Mouse (Mus musculus) kidney, adult 2 months (tissue): ENCODE measurements at regions not wholly inside any gene's neighbourhood (a gene's known extent, or its start where the extent isn't known, plus 50 kb on each side); places are given as distances from the start of the nearest gene placed in this dataset.

Experiments
- DNase-seq: peaks from one replicate; pipeline ENCODE4 v3.0.0; 2021
- H3K27ac ChIP-seq: fragments of 200-500 bp; 2 replicates; pipeline ENCODE4 v1.5.1; 2012; ENCODE audit warnings: low read depth, low read length, control low read depth, inconsistent platforms; ENCODE audit not compliant: insufficient read depth
- H3K27me3 ChIP-seq: fragments of 200-500 bp; replicated peaks from 2 replicates; pipeline ENCODE4 v1.6.1; 2012; ENCODE audit warnings: mild to moderate bottlenecking, moderate library complexity, low read length, inconsistent platforms; ENCODE audit not compliant: control insufficient read depth, insufficient read depth
- H3K36me3 ChIP-seq: fragments of 200-500 bp; 2 replicates; pipeline ENCODE4 v1.6.1; 2012; ENCODE audit warnings: mild to moderate bottlenecking, moderate library complexity, low read length, inconsistent platforms; ENCODE audit not compliant: control insufficient read depth, insufficient read depth
- H3K4me1 ChIP-seq: fragments of 200-500 bp; 2 replicates; pipeline ENCODE4 v1.6.1; 2011; ENCODE audit warnings: low read length; ENCODE audit not compliant: control insufficient read depth, insufficient read depth
- H3K4me3 ChIP-seq: fragments of 200-500 bp; 2 replicates; pipeline ENCODE4 v1.5.1; 2011; ENCODE audit warnings: mild to moderate bottlenecking, low read depth, low read length, control low read depth; ENCODE audit not compliant: insufficient read depth
- CTCF ChIP-seq: fragments of 200-500 bp; conservative IDR thresholded peaks from 2 replicates; pipeline ENCODE4 v1.5.1; 2011; ENCODE audit warnings: low read depth, mild to moderate bottlenecking, control low read depth, low read length, moderate library complexity, mixed read lengths; ENCODE audit not compliant: insufficient read depth, insufficient read length
- POLR2A ChIP-seq: fragments of 200-500 bp; IDR thresholded peaks from one replicate; pipeline ENCODE4 v1.6.1; 2011; ENCODE audit warnings: low read depth, low read length, control low read depth
- WGBS: fragments of 180-500 bp; shearing (Covaris S2); methylation state at CpG from one replicate; pipeline ENCODE4 v1.1.7; 2018; 5-methylcytosine and 5-hydroxymethylcytosine counted together

- H3K4me1 ChIP-seq = no peaks in the 10 kb centered on the region
- no peaks in the 10 kb centered on the region for H3K27me3 ChIP-seq
- TF ChIP-seq CTCF = 0 out of 2 replicates have a peak, but pooled peaks have one; percentile 27
- TF ChIP-seq POLR2A = no peak
- H3K27ac ChIP-seq = no peak overlapping the region
- WGBS = 75% methylated on average over 3 of the region's 3 CpGs
- H3K36me3 ChIP-seq = no peaks in the 10 kb centered on the region
- DNase-seq = no peak
- no peak overlapping the region for H3K4me3 ChIP-seq
Measured at GRCm38 (mm10) chr6:140258761-140259160, 165.1 kb upstream of the Plekha5 start.

DNA sequence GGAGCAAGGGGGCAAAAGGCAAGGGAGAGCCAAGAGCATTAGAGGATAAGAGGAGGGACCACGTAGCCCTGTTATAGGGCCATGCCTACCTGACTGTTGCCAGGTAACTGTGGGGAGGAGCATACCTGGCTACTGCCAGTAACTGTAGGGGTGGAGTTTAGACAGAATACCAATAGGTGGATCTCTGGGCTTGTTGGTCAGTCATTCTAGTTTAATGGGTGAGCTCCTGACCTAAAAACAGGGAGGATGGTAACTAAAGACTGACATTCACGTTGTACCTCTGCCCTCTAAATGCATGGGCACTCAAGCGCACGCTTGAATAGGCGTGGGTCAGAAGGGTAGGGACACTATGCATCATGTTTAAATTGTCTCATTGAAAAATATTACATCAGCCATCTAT is 165.8 kb upstream of the Plekha5 start:
- Histone ChIP-seq H3K27ac (no peak overlapping the region), H3K4me1 (no peaks in the 10 kb centered on the region), H3K27me3 (no peaks in the 10 kb centered on the region), H3K36me3 (no peaks in the 10 kb centered on the region), H3K4me3 (no peak overlapping the region)
- 49% methylated on average over 5 of the region's 5 CpGs for WGBS
- peak; percentile 75 for DNase-seq
- TF ChIP-seq CTCF = no peak
- no peak for TF ChIP-seq POLR2A

- TF ChIP-seq POLR2A (no peak), CTCF (no peak)
- H3K4me3 ChIP-seq = no peak overlapping the region
- 56% methylated on average over 4 of the region's 4 CpGs for WGBS
Measured at GRCm38 (mm10) chr6:140251527-140251926, 172.3 kb upstream of the Plekha5 start.

DNA sequence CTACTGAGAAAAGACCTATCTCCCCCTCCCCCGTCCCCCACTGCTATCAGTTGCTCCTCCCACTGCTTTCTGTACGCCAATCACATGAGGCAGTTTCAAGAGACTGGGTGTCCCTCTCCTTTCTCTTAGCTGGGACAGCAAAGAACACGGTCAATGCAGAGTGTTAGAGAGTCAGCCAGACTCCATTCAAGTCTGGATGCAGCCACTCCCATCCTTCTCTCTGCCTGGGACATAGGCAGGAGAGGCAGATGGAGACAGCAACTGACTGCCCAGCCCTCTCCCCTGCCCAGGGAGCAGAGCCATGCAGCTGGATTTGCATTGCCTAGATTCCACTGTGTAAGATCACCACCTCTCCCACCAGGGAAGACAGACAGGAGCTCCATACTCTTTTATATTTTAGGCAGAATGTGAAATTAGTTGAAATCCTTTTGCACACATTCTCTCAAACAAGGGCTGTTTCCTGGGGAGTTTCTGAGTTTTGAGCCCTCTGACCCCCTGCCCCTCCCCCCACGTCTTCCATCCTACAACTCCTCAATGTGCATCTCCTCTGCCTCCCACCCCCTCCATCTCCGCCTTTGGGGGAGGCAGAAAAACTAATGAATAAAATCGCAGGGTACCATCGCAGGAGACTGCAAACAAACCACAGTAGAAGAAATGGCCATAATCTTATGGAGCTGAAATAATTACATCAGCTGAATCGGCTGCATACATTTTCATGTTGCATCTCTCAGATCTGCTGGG is 180.3 kb upstream of the Plekha5 start:
- H3K27me3 ChIP-seq = no peaks in the 10 kb centered on the region
- H3K4me3 ChIP-seq = no peak overlapping the region
- 0 out of 2 replicates have a peak, but pooled peaks cover 2% of the 10 kb centered on the region for H3K4me1 ChIP-seq
- 62% methylated on average over 8 of the region's 8 CpGs for WGBS
- no peak for DNase-seq
- no peaks in the 10 kb centered on the region for H3K36me3 ChIP-seq
- no peak for TF ChIP-seq CTCF
- H3K27ac ChIP-seq = no peak overlapping the region

More at GRCm38 (mm10) chr6:140251527-140251926, 172.3 kb upstream of the Plekha5 start:
- H3K27me3 ChIP-seq = no peaks in the 10 kb centered on the region
- H3K36me3 ChIP-seq = no peaks in the 10 kb centered on the region
- DNase-seq = no peak
- H3K27ac ChIP-seq = no peak overlapping the region
- H3K4me1 ChIP-seq = no peaks in the 10 kb centered on the region

DNA sequence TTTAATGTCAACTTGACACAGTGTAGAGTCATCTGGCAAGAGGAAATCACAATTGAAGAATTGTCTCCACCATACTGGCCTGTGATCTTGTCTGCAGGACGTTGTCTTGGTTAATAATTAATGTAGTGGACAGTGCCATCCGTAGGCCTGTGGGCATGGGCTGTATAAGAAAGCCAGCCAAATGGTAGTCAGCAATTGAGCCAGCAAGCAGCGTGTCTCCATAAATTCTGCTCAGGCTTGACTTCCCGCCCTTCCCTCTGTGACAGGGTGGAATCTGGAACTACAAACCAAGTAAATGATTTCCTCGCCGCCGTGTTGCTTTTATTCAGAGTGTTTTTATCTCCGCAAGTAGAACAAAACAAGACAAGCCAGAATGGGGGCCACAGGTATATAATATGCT is 184.5 kb upstream of the Plekha5 start:
- Histone ChIP-seq H3K36me3 (no peaks in the 10 kb centered on the region), H3K27ac (no peak overlapping the region), H3K4me1 (0 out of 2 replicates have a peak, but pooled peaks cover 2% of the 10 kb centered on the region), H3K27me3 (no peaks in the 10 kb centered on the region), H3K4me3 (no peak overlapping the region)
- 40% methylated on average over 8 of the region's 8 CpGs for WGBS
- TF ChIP-seq CTCF (no peak), POLR2A (no peak)
- peak; percentile 87 for DNase-seq

- Histone ChIP-seq H3K36me3 (no peaks in the 10 kb centered on the region), H3K4me1 (no peaks in the 10 kb centered on the region; the same call in 1 of the 2 replicates), H3K27me3 (no peaks in the 10 kb centered on the region), H3K27ac (no peak overlapping the region), H3K4me3 (no peak overlapping the region)
- 87% methylated on average over 4 of the region's 4 CpGs for WGBS
- TF ChIP-seq POLR2A (no peak), CTCF (no peak)
- DNase-seq = no peak
Measured at GRCm38 (mm10) chr6:140231537-140231936, 190.3 kb upstream of the Plcz1 start.

DNA sequence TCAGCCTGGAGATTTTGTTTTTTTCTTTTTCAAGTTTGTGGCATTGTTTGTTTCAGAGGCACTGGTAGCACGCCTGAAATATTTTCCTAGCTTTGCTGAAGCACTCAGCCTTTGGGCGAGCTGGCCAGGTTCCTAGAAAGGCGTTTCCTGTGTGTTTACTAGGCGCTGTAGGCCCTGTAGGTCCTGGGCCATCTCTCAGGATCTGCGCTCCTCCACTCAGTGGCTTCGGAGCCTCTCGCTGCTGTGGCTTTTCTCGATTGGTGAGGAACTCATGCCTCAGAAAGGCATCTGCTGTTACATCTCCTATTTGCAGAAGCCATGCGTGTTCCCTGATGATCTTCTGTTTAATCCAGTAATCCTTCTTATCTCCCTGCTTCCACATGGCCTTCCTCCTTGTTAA is 188.0 kb upstream of the Plcz1 start:
- Histone ChIP-seq H3K27ac (no peak overlapping the region), H3K36me3 (no peaks in the 10 kb centered on the region), H3K27me3 (no peaks in the 10 kb centered on the region), H3K4me1 (no peaks in the 10 kb centered on the region; the same call in 1 of the 2 replicates), H3K4me3 (no peak overlapping the region)
- peak; percentile 66 for DNase-seq
- WGBS = 55% methylated on average over 9 of the region's 9 CpGs
- TF ChIP-seq CTCF (no peak), POLR2A (no peak)
